Mouse (Mus musculus) myocyte (in vitro differentiated cells): ENCODE measurements around the gene Sept10.

Experiments used
- CEBPB ChIP-seq: IDR thresholded peaks from 2 replicates; pipeline ENCODE4 v1.6.1; 2011; ENCODE audit warnings: mild to moderate bottlenecking, moderate library complexity; ENCODE audit not compliant: poor library complexity, insufficient read depth, severe bottlenecking
- E2F4 ChIP-seq: IDR thresholded peaks from one replicate; pipeline ENCODE4 v1.6.1; 2011; ENCODE audit warnings: mild to moderate bottlenecking, control low read depth, moderate library complexity; ENCODE audit not compliant: insufficient read depth
- MAX ChIP-seq: IDR thresholded peaks from one replicate; pipeline ENCODE4 v1.6.1; 2011; ENCODE audit warnings: low read depth, mild to moderate bottlenecking, control low read depth
- MYOD1 ChIP-seq, 3 experiments: IDR thresholded peaks; one replicate each; pipeline ENCODE4 v1.6.1; 2011; ENCODE audit warnings: control low read depth in 2 of 3, low read depth in 2 of 3, mild to moderate bottlenecking in 2 of 3, moderate library complexity in 1 of 3; ENCODE audit not compliant: insufficient read length in 2 of 3, control insufficient read depth in 1 of 3
- MYOG ChIP-seq, 3 experiments: IDR thresholded peaks; one replicate each; pipeline ENCODE4 v1.6.1; 2011; ENCODE audit warnings: control low read depth in 2 of 3, low read depth in 2 of 3, mild to moderate bottlenecking in 2 of 3; ENCODE audit not compliant: insufficient read length in 2 of 3, control insufficient read depth in 1 of 3, insufficient read depth in 1 of 3
- POLR2A ChIP-seq: IDR thresholded peaks from one replicate; pipeline ENCODE4 v1.6.1; 2011; ENCODE audit warnings: low read depth, mild to moderate bottlenecking, control low read depth, moderate library complexity; ENCODE audit not compliant: insufficient read length
- POLR2AphosphoS2 ChIP-seq: IDR thresholded peaks from one replicate; pipeline ENCODE4 v1.6.1; 2011; ENCODE audit warnings: low read depth, control low read depth; ENCODE audit not compliant: insufficient read length
- REST ChIP-seq: IDR thresholded peaks from one replicate; pipeline ENCODE4 v1.6.1; 2011; ENCODE audit warnings: mild to moderate bottlenecking, control low read depth, moderate library complexity; ENCODE audit not compliant: insufficient read depth, insufficient read length
- SRF ChIP-seq: IDR thresholded peaks from one replicate; pipeline ENCODE4 v1.6.1; 2011; ENCODE audit warnings: low read depth; ENCODE audit not compliant: control insufficient read depth, insufficient read length
- TCF12 ChIP-seq: IDR thresholded peaks from one replicate; pipeline ENCODE4 v1.6.1; 2011; ENCODE audit warnings: mild to moderate bottlenecking, control low read depth; ENCODE audit not compliant: poor library complexity, insufficient read depth, severe bottlenecking
- TCF3 ChIP-seq: IDR thresholded peaks from one replicate; pipeline ENCODE4 v1.6.1; 2011; ENCODE audit warnings: low read depth, control low read depth; ENCODE audit not compliant: insufficient read length
- USF1 ChIP-seq: IDR thresholded peaks from one replicate; pipeline ENCODE4 v1.6.1; 2011; ENCODE audit warnings: low read depth, mild to moderate bottlenecking, control low read depth, moderate library complexity

GRCm38 (mm10) chr10:59265674-59266073 lies 44.0 kb upstream of the Sept10 start:
- TF ChIP-seq USF1 (no peak), POLR2AphosphoS2 (no peak), MYOG (IDR thresholded peaks at IDR 0.05; ENCODE audit: control insufficient read depth in 1 of 3, insufficient read depth in 1 of 3, insufficient read length in 2 of 3, low read depth in 2 of 3) (no peak), REST (no peak), POLR2A (no peak), MYOD1 (IDR thresholded peaks at IDR 0.05; ENCODE audit: control insufficient read depth in 1 of 3, insufficient read length in 2 of 3, low read depth in 2 of 3) (no peak), CEBPB (no peak), MAX (no peak), E2F4 (no peak), TCF12 (no peak), TCF3 (no peak), SRF (no peak)
